Mouse (Mus musculus) intestine, embryonic 14.5 days (tissue): ENCODE results near the gene Slc7a15. TPM values are rescaled to one million over a fixed set of nuclear protein-coding genes. Genes with fewer than 3 reads are reported as not detected.

Experiments used
- ATAC-seq: fragments of 200-750 bp; cut with Nextera tagmentation; replicated peaks from 2 replicates; pipeline ENCODE4 v1.8.0; 2017; ENCODE audit warnings: low read depth, moderate number of reproducible peaks, moderate TSS enrichment, moderate library complexity; ENCODE audit not compliant: low FRiP score, low TSS enrichment
- DNase-seq: peaks from one replicate; pipeline ENCODE4 v3.0.0-alpha.2; 2018; ENCODE audit warnings: low spot score
- H3K27ac ChIP-seq: fragments of 300-500 bp; sonication (generic); 2 replicates; pipeline ENCODE4 v1.5.1; 2014; ENCODE audit warnings: low read depth, mild to moderate bottlenecking, control low read depth
- H3K27me3 ChIP-seq: fragments of 300-500 bp; sonication (generic); replicated peaks from 2 replicates; pipeline ENCODE4 v1.6.1; 2014; ENCODE audit warnings: low read length, control low read depth; ENCODE audit not compliant: control insufficient read depth, insufficient read depth
- H3K36me3 ChIP-seq: fragments of 300-500 bp; sonication (generic); 2 replicates; pipeline ENCODE4 v1.6.1; 2014; ENCODE audit warnings: low read length, control low read depth; ENCODE audit not compliant: control insufficient read depth, insufficient read depth
- H3K4me1 ChIP-seq: fragments of 300-500 bp; sonication (generic); replicated peaks from 2 replicates; pipeline ENCODE4 v1.6.1; 2014; ENCODE audit warnings: low read length, control low read depth, mixed read lengths; ENCODE audit not compliant: control insufficient read depth, insufficient read depth
- H3K4me2 ChIP-seq: fragments of 300-500 bp; sonication (generic); 2 replicates; pipeline ENCODE4 v1.6.1; 2014; ENCODE audit warnings: low read length
- H3K4me3 ChIP-seq: fragments of 300-500 bp; sonication (generic); 2 replicates; pipeline ENCODE4 v1.5.1; 2014; ENCODE audit warnings: low read depth, low read length, control low read depth, mixed read lengths
- H3K9ac ChIP-seq: fragments of 300-500 bp; sonication (generic); 2 replicates; pipeline ENCODE4 v1.6.1; 2014; ENCODE audit warnings: mild to moderate bottlenecking, low read length
- H3K9me3 ChIP-seq: fragments of 300-500 bp; sonication (generic); 2 replicates; pipeline ENCODE4 v1.6.1; 2016; ENCODE audit warnings: low read length, control low read depth; ENCODE audit not compliant: control insufficient read depth
- WGBS: fragments of 180-500 bp; shearing (Covaris S2); extraction: QIAGEN DNeasy Blood & Tissue Kit; methylation state at CpG from one replicate; pipeline ENCODE4 v1.1.7; 2014; 5-methylcytosine and 5-hydroxymethylcytosine counted together
- polyA plus RNA-seq: library from polyadenylated mRNA; unstranded; fragments of >200 nt; fragmentation: Nextera tagmentation; extraction: Ambion mirVana; gene quantifications from 2 replicates; pipeline ENCODE4 v1.2.1, GENCODE M21; 2014

Gene Slc7a15
- polyA plus RNA-seq, 1 experiment from 2014 or later, result not detected

DNA sequence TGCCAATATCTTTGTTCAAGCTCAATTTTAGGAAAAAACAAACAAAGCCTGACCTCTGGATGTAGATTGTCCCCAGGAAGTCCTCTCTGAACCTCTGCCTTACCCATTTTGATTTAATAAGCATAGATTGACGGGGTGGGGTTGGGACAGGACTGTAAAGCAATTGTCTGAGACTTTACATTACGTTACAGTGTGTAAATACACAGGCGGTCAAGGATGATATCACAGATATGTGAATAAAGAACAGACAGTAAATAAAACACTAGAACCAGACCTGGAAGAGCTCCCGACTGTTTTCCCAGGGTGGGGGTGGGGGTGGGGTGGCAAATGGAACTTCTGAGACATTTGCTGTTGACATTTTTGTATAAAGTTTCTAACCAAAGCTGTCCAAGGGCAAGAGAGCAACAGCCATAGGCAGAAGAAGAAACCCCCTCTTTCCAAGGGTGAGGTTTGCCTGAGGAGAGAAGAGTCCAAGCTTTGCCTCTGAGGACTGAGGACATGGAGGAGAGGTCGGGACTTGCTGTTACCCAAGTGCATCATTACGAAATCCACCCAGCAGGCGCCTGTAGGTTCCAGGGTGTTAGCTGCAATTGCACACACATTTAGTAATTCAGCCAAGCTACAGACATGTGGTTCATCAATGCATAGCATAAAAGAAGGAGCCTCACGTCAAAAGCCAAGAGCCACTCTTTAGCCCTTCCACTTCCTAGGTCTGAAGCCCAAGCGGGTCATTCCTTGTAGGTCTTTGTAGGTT is 91.7 kb downstream of the Slc7a15 start:
- Histone ChIP-seq H3K4me3 (no peak overlapping the region), H3K4me1 (0 out of 2 replicates have a peak, but pooled peaks cover 3% of the 10 kb centered on the region), H3K4me2 (no peak overlapping the region), H3K27me3 (no peaks in the 10 kb centered on the region), H3K27ac (no peak overlapping the region), H3K9me3 (no peaks in the 10 kb centered on the region), H3K36me3 (no peaks in the 10 kb centered on the region), H3K9ac (no peak overlapping the region)
- 65% methylated on average over 9 of the region's 9 CpGs for WGBS
- DNase-seq (no peak), ATAC-seq (no peak)

DNA sequence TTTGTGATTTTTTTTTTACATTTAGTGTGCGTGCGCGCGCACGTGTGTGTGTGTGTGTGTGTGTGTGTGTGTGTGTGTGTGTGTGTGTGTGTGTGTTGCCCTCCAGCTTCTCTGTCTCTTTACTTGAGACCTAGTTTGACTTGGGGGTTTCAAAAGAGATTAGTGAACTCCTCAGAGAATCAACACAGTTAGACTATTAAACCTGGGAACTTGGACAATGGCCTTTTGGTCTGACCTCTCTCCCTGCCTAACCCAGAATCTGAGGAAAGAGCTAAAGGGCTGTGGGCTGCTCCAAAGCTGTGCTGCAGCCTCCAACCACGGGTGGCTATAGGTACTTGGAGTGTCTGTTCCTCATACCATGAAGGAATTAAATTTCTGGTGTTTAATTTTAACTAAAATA is 94.7 kb downstream of the Slc7a15 start:
- Histone ChIP-seq H3K27me3 (no peaks in the 10 kb centered on the region), H3K4me2 (no peak overlapping the region), H3K36me3 (no peaks in the 10 kb centered on the region), H3K9ac (no peak overlapping the region), H3K9me3 (no peaks in the 10 kb centered on the region), H3K4me3 (no peak overlapping the region), H3K4me1 (peaks cover 12% of the 10 kb centered on the region; the same call in 1 of the 2 replicates), H3K27ac (no peak overlapping the region)
- DNase-seq, result no peak
- no peak for ATAC-seq
- WGBS, result 82% methylated on average over 6 of the region's 6 CpGs

DNA sequence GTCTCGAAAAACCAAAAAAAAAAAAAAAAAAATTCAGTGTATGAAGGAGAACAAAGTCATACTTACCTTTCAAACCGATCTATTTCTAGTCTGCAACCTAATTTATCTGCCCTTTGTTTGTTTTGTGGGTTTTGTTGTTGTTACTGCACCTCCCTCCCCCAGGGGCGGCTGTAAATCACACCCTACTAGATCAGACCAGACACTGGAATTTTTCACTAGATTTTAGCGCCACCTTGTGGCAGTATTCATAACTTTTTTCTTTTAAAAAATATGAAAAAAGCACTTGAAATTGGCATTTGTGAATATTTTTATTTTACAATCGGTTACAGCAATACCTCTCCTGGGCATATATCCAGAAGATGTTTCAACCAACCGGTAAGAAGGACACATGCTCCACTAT is 96.3 kb downstream of the Slc7a15 start:
- no peak for DNase-seq

DNA sequence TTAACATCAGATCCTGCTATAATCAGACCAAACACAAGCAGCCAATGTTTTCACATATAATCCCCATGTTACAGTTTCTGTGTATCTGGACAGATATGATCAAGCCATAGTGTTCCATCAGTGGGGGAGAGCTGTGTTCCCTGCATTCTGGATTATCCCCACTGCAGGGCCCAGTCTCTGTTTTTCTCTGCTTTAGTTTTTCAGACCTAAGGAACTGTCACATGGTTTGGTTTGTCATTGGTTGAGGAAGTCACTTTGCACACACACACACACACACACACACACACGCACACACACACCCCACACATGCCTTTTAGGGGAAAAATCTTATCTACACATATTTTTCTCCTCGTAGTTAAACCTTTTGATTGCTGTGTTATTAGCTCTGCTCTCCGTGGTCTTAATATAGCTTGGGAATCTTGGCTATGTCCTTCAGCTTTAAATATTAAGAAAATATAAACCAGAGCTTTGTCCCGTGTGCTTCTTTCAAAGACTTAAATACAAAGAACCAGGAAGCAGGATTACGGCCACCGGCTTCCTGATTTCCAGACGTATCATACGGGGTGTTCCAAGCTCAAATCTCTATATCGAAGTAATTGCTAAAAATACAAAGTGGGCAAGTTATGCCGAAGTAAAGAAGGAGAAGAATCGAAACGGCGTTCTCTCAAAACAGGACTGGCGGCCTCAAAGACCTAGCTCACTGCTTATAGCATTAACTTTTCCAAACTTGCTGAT is 97.1 kb downstream of the Slc7a15 start:
- no peak overlapping the region for H3K27ac ChIP-seq

More for the DNA sequence above, 96.3 kb downstream of the Slc7a15 start:
- ATAC-seq, result no peak
- H3K4me2 ChIP-seq, result no peak overlapping the region
- H3K36me3 ChIP-seq, result no peaks in the 10 kb centered on the region
- H3K27me3 ChIP-seq, result no peaks in the 10 kb centered on the region
- 11% methylated on average over 6 of the region's 6 CpGs for WGBS
- H3K4me3 ChIP-seq, result no peak overlapping the region
- H3K27ac ChIP-seq, result no peak overlapping the region
- H3K9me3 ChIP-seq, result no peaks in the 10 kb centered on the region
- H3K9ac ChIP-seq, result no peak overlapping the region
- H3K4me1 ChIP-seq, result peaks cover 18% of the 10 kb centered on the region

DNA sequence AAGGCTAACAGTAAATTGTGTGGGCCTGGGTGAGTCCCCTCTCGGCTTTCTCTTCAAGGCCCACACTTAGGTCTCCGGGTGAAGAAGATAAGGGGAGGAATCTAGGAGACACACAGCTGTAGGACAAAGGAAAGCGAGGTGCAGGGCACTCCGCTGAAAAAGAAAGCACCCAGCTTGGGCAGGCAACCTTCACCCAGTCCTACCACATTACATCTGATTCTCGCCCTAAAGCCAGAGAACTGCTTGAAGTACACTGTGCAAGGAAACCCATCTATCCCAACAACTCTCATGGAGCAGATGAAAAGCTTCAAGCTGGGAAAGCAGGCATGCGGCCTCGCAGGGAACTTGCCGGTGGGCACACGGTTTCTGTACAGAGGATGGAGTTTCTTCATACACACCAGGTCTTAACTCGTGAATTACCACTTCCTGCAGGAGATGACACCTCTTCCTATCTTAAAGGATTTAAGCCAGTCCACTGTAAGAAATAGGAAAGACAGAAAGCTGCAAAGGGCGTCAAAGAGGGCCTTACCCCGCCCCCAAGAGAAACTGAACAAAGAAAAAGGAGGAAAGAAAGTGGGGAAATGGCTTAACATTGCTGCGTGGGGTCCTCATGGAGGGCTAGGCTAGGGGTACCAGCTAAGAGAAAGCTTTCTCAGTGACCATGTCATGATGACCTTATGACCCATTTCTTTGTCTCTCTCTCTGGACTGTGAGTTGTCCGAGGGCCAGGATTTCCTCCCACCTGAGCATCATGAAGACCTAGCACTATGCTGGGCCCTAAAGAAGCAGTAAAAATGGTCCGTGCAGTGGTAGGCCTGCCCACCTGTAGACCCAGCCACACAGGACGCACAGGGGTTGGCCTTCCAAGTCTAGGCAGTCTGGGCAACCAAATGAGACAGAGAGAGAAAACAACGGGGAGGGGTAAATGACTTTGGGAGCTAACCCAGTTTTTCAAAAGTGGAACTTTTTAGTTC is 98.0 kb downstream of the Slc7a15 start:
- ATAC-seq (no peak), DNase-seq (no peak)
- Histone ChIP-seq H3K27ac (peak overlapping the region; percentile 99), H3K4me1 (peaks cover 35% of the 10 kb centered on the region), H3K4me3 (peak overlapping the region; percentile 86), H3K9me3 (no peaks in the 10 kb centered on the region), H3K4me2 (peak overlapping the region; percentile 87), H3K9ac (peak overlapping the region; percentile 99), H3K27me3 (no peaks in the 10 kb centered on the region), H3K36me3 (no peaks in the 10 kb centered on the region)
- WGBS, result 53% methylated on average over 17 of the region's 17 CpGs

More for the DNA sequence above, 97.1 kb downstream of the Slc7a15 start:
- H3K9ac ChIP-seq, result no peak overlapping the region
- H3K36me3 ChIP-seq, result no peaks in the 10 kb centered on the region
- no peak for DNase-seq
- H3K4me1 ChIP-seq, result peaks cover 26% of the 10 kb centered on the region
- H3K9me3 ChIP-seq, result no peaks in the 10 kb centered on the region
- ATAC-seq, result no peak
- 81% methylated on average over 14 of the region's 14 CpGs for WGBS
- no peak overlapping the region for H3K4me2 ChIP-seq
- H3K27me3 ChIP-seq, result no peaks in the 10 kb centered on the region
- H3K4me3 ChIP-seq, result no peak overlapping the region

DNA sequence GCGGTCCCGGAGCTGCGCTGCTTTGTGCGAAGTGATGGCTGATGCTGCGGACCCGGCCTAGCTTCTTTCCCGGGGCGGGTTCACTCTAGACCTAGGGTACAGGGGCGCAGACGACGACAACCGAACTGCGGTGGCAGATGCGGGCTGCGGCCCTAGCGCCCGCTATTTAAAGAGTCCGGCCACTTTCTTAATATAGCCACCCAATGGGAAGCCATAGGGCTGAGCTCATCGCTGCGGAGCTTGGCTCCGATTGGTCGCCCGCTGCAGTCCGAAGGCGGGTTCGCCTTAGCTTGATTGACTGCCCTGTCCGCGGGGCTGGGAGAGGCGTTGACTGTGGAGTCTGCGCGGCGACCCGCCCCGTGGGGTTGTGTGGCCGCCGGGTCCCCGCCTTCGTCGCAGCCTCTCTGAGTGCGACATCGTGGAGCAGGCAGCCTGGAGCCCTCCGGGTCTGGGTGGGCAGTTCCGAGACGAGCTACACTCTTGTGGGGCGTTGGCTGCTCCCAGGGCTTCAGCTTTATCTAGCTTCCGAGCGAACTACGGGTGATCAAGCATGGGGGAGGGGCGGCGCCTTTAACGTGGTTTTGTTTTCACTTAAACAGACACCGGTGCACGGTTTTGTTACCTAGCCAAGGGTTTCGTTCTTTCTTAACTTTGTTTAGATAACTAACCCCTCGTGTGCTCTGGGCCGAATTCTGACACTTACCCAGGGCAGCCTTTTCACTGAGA is 98.8 kb downstream of the Slc7a15 start, which contains the start of gene Rhob:
TSS of gene Rhob (minus strand) at position 139 of the 726 bp plus-strand sequence.
- under 1% methylated on average over 56 of the region's 56 CpGs for WGBS
- DNase-seq (peak; percentile 95), ATAC-seq (peak; percentile 96)
- Histone ChIP-seq H3K4me3 (peak within 1 kb of the TSS; percentile 86), H3K27ac (peak within 1 kb of the TSS; percentile 99), H3K9me3 (no peaks in the 10 kb centered on the region), H3K36me3 (no peaks in the 10 kb centered on the region), H3K27me3 (no peaks in the 10 kb centered on the region), H3K9ac (peak within 1 kb of the TSS; percentile 99), H3K4me1 (peaks cover 39% of the 10 kb centered on the region), H3K4me2 (peak within 1 kb of the TSS; percentile 87)

DNA sequence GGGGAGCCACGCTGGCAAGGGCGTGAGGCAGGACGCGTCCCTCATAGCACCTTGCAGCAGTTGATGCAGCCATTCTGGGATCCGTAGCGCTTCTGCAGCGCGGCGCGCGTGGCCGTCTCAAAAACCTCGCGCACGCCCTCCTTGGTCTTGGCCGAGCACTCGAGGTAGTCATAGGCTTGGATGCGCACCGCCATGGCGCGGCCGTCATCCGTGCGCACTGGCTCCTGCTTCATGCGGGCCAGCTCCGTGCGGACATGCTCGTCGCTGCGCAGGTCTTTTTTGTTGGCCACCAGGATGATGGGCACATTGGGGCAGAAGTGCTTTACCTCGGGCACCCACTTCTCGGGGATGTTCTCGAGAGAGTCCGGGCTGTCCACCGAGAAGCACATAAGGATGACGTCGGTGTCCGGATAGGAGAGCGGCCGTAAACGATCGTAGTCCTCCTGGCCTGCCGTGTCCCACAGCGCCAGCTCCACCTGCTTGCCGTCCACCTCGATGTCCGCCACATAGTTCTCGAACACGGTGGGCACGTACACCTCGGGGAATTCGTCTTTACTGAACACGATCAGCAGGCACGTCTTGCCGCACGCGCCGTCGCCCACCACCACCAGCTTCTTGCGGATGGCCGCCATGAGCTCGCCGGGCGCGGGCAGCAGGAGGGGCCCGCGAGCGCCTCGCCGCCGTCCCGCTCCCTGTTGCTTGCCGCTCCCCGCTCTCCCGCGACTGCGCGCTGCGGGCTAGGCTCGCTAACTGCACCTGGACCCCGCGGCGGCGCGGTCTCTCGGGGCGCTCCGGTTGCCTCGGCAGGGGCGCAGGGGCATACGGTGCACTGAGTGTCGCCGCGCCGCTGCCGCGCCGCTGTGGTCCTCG is 99.6 kb downstream of the Slc7a15 start:
- peak; percentile 92 for DNase-seq

More for the DNA sequence above, 99.6 kb downstream of the Slc7a15 start:
- ATAC-seq, result peak; percentile 64
- no peaks in the 10 kb centered on the region for H3K36me3 ChIP-seq
- peaks cover 39% of the 10 kb centered on the region for H3K4me1 ChIP-seq
- H3K4me3 ChIP-seq, result peak overlapping the region; percentile 86
- WGBS, result 1% methylated on average over 97 of the region's 99 CpGs
- H3K27ac ChIP-seq, result peak overlapping the region; percentile 99
- peak overlapping the region; percentile 87 for H3K4me2 ChIP-seq
- H3K9me3 ChIP-seq, result no peaks in the 10 kb centered on the region
- peak overlapping the region; percentile 99 for H3K9ac ChIP-seq
- H3K27me3 ChIP-seq, result no peaks in the 10 kb centered on the region
